Mouse (Mus musculus): ENCODE measurements around the gene AI182371. TPM values are rescaled to one million over a fixed set of nuclear protein-coding genes. Genes with fewer than 3 reads are reported as not detected.

AI182371 gene
- total and polyA plus RNA-seq, 3 experiments, result 0.56 to 0.74 (median 0.68) TPM

DNA sequence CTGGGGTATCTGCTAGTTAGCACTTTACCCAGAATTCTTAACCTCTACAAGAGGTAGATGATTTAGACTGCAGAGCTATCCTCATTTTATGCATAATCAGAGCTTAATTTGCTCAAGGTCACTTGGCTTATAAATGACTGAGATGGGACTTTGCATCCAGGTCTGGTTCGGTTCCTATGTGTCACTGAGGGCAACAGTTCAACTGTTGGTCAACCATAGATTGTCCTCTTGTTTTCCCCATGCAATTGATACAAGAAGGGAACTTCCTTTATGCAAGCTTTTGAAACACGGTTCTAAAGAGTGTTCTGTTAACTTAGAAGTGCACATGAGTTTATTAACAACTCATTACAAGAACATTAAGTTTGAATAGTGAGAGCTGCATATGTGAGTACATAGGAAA lies 43.0 kb downstream of the AI182371 start:
- no peak overlapping the region for H3K4me2 ChIP-seq (ENCODE audit: insufficient read depth, low read depth, poor library complexity, severe bottlenecking)
- no peak overlapping the region for H3K4me3 ChIP-seq (replicated peaks in 1 of 3; ENCODE audit: low read depth in 2 of 3, low read length in 2 of 3, poor library complexity in 1 of 3)
- H3K27ac ChIP-seq (ENCODE audit: insufficient read depth, low read depth), result no peak overlapping the region
- H3K36me3 ChIP-seq (replicated peaks in 1 of 2; ENCODE audit: control insufficient read depth in 1 of 2, insufficient read depth in 1 of 2, low read length in 1 of 2), result no peaks in the 10 kb centered on the region
- H3K4me1 ChIP-seq (ENCODE audit: control insufficient read depth in 1 of 2, insufficient read depth in 2 of 2), result peaks cover 7 to 26% of the 10 kb centered on the region in 2 experiments; a peak in 3 of 4 replicates
- TF ChIP-seq PAX5 (IDR thresholded peaks at IDR 0.05; ENCODE audit: low read length) (no peak), JUN (IDR thresholded peaks at IDR 0.05; ENCODE audit: insufficient read depth, low read depth, low read length) (no peak), MAX (IDR thresholded peaks at IDR 0.05; ENCODE audit: low read length) (no peak), ZC3H11A (IDR thresholded peaks at IDR 0.05; ENCODE audit: low read depth, low read length) (no peak), HCFC1 (IDR thresholded peaks at IDR 0.05; ENCODE audit: low read depth, low read length) (no peak), NELFE (IDR thresholded peaks at IDR 0.05; ENCODE audit: low read depth, low read length) (no peak)
- H3K9ac ChIP-seq (ENCODE audit: insufficient read depth, low read depth), result no peak overlapping the region
- DNase-seq (ENCODE audit: extremely low read depth), result no peak
- in situ Hi-C loops (cut with MboI; ENCODE audit: low pct_ligation_motif_present, low pct_unique_long_range_greater_than_20kb, low sequenced_read_pairs) (no loop called here), dilution Hi-C loops (cut with MboI; ENCODE audit: extremely low pct_ligation_motif_present, extremely low pct_unique_long_range_greater_than_20kb, low sequenced_read_pairs) (no loop called here)
- H3K9me3 ChIP-seq (replicated peaks; ENCODE audit: low read length), result no peaks in the 10 kb centered on the region
- no peaks in the 10 kb centered on the region for H3K79me2 ChIP-seq (replicated peaks; ENCODE audit: control insufficient read depth, extremely low read depth, insufficient read depth, poor library complexity, severe bottlenecking)
- no peaks in the 10 kb centered on the region for H3K27me3 ChIP-seq (replicated peaks)

- H3K27ac ChIP-seq (ENCODE audit: insufficient read depth, low read depth), result no peak overlapping the region
- dilution Hi-C loops (cut with MboI; ENCODE audit: extremely low pct_ligation_motif_present, extremely low pct_unique_long_range_greater_than_20kb, low sequenced_read_pairs), result no loop called here
- H3K9me3 ChIP-seq (replicated peaks; ENCODE audit: low read length), result no peaks in the 10 kb centered on the region
- no peaks in the 10 kb centered on the region for H3K36me3 ChIP-seq (replicated peaks in 1 of 2; ENCODE audit: control insufficient read depth in 1 of 2, insufficient read depth in 1 of 2, low read length in 1 of 2)
- no peaks in the 10 kb centered on the region for H3K27me3 ChIP-seq (replicated peaks)
- in situ Hi-C loops (cut with MboI; ENCODE audit: low pct_ligation_motif_present, low pct_unique_long_range_greater_than_20kb, low sequenced_read_pairs), result no loop called here
- H3K4me1 ChIP-seq (ENCODE audit: control insufficient read depth in 1 of 2, insufficient read depth in 2 of 2), result peaks cover 7 to 22% of the 10 kb centered on the region in 2 experiments; a peak in 3 of 4 replicates
- H3K79me2 ChIP-seq (replicated peaks; ENCODE audit: control insufficient read depth, extremely low read depth, insufficient read depth, poor library complexity, severe bottlenecking), result no peaks in the 10 kb centered on the region
- TF ChIP-seq ELF1 (IDR thresholded peaks at IDR 0.05; ENCODE audit: low read depth, low read length), result peak; percentile 50; the same call in 1 of the 2 replicates
- no peak for TF ChIP-seq NRF1 (IDR thresholded peaks at IDR 0.05; ENCODE audit: low read depth, low read length)
- TF ChIP-seq RCOR1 (conservative IDR thresholded peaks at IDR 0.05; ENCODE audit: low read depth, low read length), result no peak
- peak; percentile 32; the same call in 1 of the 2 replicates for TF ChIP-seq HCFC1 (IDR thresholded peaks at IDR 0.05; ENCODE audit: low read depth, low read length)
- TF ChIP-seq BHLHE40 (IDR thresholded peaks at IDR 0.05; ENCODE audit: low read depth, low read length), result no peak
- TF ChIP-seq JUND (conservative IDR thresholded peaks at IDR 0.05; ENCODE audit: low read depth, low read length), result peak; percentile 44; the same call in 1 of the 2 replicates
- no peak for TF ChIP-seq NELFE (IDR thresholded peaks at IDR 0.05; ENCODE audit: low read depth, low read length)
- peak; percentile 53 for TF ChIP-seq IRF4 (IDR thresholded peaks at IDR 0.05; ENCODE audit: low read depth, low read length)
- no peak for TF ChIP-seq JUN (IDR thresholded peaks at IDR 0.05; ENCODE audit: insufficient read depth, low read depth, low read length)
- no peak for TF ChIP-seq CHD1 (IDR thresholded peaks at IDR 0.05; ENCODE audit: low read depth, low read length)
- TF ChIP-seq USF1 (IDR thresholded peaks at IDR 0.05; ENCODE audit: low read depth, low read length), result no peak
- TF ChIP-seq KAT2A (IDR thresholded peaks at IDR 0.05; ENCODE audit: insufficient replicate concordance, low read length), result no peak
- peak; percentile 18 for DNase-seq (ENCODE audit: extremely low read depth)
- no peak overlapping the region; the same call in 1 of the 2 replicates for H3K4me2 ChIP-seq (ENCODE audit: insufficient read depth, low read depth, poor library complexity, severe bottlenecking)
- no peak overlapping the region for H3K9ac ChIP-seq (ENCODE audit: insufficient read depth, low read depth)
- no peak overlapping the region for H3K4me3 ChIP-seq (replicated peaks in 1 of 3; ENCODE audit: low read depth in 2 of 3, low read length in 2 of 3, poor library complexity in 1 of 3)
These were observed 44.1 kb downstream of the AI182371 start for GRCm38 (mm10) chr2:35057243-35057642.

Measured in CH12.LX (cell line).